Mouse (Mus musculus): Measurements from ENCODE around the gene Nhlrc4. TPM values are rescaled to one million over a fixed set of nuclear protein-coding genes. Genes with fewer than 3 reads are reported as not detected.

The Nhlrc4 gene
- polyA plus RNA-seq, 1 experiment from 2014 or later: 0.27 TPM

GRCm38 (mm10) chr17:25982913-25983312, 38.2 kb upstream of the Nhlrc4 start:
- no peaks in the 10 kb centered on the region for H3K27me3 ChIP-seq (ENCODE audit: control insufficient read depth, insufficient read depth, low read length)
- no peak overlapping the region for H3K4me2 ChIP-seq (ENCODE audit: low read depth, severe bottlenecking)
- H3K36me3 ChIP-seq (ENCODE audit: control insufficient read depth, insufficient read depth, low read length): no peaks in the 10 kb centered on the region
- no peak overlapping the region for H3K4me3 ChIP-seq (ENCODE audit: low read depth, low read length)
- ATAC-seq (ENCODE audit: insufficient number of reproducible peaks, low FRiP score, low TSS enrichment, low read depth) (no peak), DNase-seq (ENCODE audit: low spot score) (no peak)
- H3K9me3 ChIP-seq (ENCODE audit: control insufficient read depth, low read length): no peaks in the 10 kb centered on the region
- H3K27ac ChIP-seq (replicated peaks; ENCODE audit: low read depth, low read length): no peak overlapping the region
- H3K4me1 ChIP-seq (ENCODE audit: control insufficient read depth, insufficient read depth, low read length): peaks cover 6% of the 10 kb centered on the region
- WGBS: 89% methylated on average over 3 of the region's 3 CpGs
- H3K9ac ChIP-seq (ENCODE audit: low read length): no peak overlapping the region

DNA sequence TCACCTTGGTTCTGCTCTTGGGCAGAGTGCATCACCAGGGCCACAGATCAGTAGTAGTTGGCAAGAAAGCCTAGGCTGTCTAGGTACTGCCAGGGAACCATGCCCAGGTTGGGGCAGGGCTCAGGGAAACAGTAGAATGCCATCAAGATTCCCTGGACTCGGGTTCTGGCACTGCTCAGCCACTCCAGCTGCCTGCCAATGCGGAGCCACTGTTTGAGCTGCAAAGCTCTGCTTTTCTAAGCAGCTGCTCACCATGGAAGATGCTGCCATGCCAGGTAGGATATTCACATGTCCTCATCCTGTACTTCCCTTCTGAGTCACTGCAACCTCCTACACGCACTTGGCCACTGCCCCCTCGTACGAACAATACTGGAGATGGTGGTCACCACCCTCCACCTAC, 36.1 kb upstream of the Nhlrc4 start:
- DNase-seq (ENCODE audit: low spot score) (no peak), ATAC-seq (ENCODE audit: insufficient number of reproducible peaks, low FRiP score, low TSS enrichment, low read depth) (no peak)
- H3K4me1 ChIP-seq (ENCODE audit: control insufficient read depth, insufficient read depth, low read length): peaks cover 6% of the 10 kb centered on the region
- H3K36me3 ChIP-seq (ENCODE audit: control insufficient read depth, insufficient read depth, low read length): no peaks in the 10 kb centered on the region
- WGBS: 92% methylated on average over 5 of the region's 5 CpGs
- H3K9ac ChIP-seq (ENCODE audit: low read length): no peak overlapping the region
- no peak overlapping the region for H3K4me3 ChIP-seq (ENCODE audit: low read depth, low read length)
- H3K27ac ChIP-seq (replicated peaks; ENCODE audit: low read depth, low read length): no peak overlapping the region
- no peaks in the 10 kb centered on the region for H3K9me3 ChIP-seq (ENCODE audit: control insufficient read depth, low read length)
- H3K27me3 ChIP-seq (ENCODE audit: control insufficient read depth, insufficient read depth, low read length): no peaks in the 10 kb centered on the region
- no peak overlapping the region for H3K4me2 ChIP-seq (ENCODE audit: low read depth, severe bottlenecking)

- ATAC-seq (ENCODE audit: insufficient number of reproducible peaks, low FRiP score, low TSS enrichment, low read depth) (no peak), DNase-seq (ENCODE audit: low spot score) (no peak)
- Histone ChIP-seq H3K4me3 (ENCODE audit: low read depth, low read length) (no peak overlapping the region), H3K27me3 (ENCODE audit: control insufficient read depth, insufficient read depth, low read length) (no peaks in the 10 kb centered on the region), H3K36me3 (ENCODE audit: control insufficient read depth, insufficient read depth, low read length) (no peaks in the 10 kb centered on the region), H3K4me2 (ENCODE audit: low read depth, severe bottlenecking) (no peak overlapping the region), H3K9me3 (ENCODE audit: control insufficient read depth, low read length) (no peaks in the 10 kb centered on the region), H3K27ac (replicated peaks; ENCODE audit: low read depth, low read length) (no peak overlapping the region), H3K4me1 (ENCODE audit: control insufficient read depth, insufficient read depth, low read length) (peaks cover 6% of the 10 kb centered on the region), H3K9ac (ENCODE audit: low read length) (no peak overlapping the region)
- WGBS: 87% methylated on average over 5 of the region's 5 CpGs
These were observed 35.3 kb upstream of the Nhlrc4 start for GRCm38 (mm10) chr17:25979829-25980738.

GRCm38 (mm10) chr17:25970954-25971707, 26.4 kb upstream of the Nhlrc4 start:
- no peak overlapping the region for H3K9ac ChIP-seq (ENCODE audit: low read length)
- 0 out of 2 replicates have a peak, but pooled peaks cover 5% of the 10 kb centered on the region for H3K4me1 ChIP-seq (ENCODE audit: control insufficient read depth, insufficient read depth, low read length)
- H3K36me3 ChIP-seq (ENCODE audit: control insufficient read depth, insufficient read depth, low read length): no peaks in the 10 kb centered on the region; the same call in 1 of the 2 replicates
- H3K27me3 ChIP-seq (ENCODE audit: control insufficient read depth, insufficient read depth, low read length): no peaks in the 10 kb centered on the region
- no peak overlapping the region for H3K27ac ChIP-seq (replicated peaks; ENCODE audit: low read depth, low read length)
- no peak for ATAC-seq (ENCODE audit: insufficient number of reproducible peaks, low FRiP score, low TSS enrichment, low read depth)
- WGBS: 87% methylated on average over 4 of the region's 4 CpGs
- no peaks in the 10 kb centered on the region for H3K9me3 ChIP-seq (ENCODE audit: control insufficient read depth, low read length)
- DNase-seq (ENCODE audit: low spot score): no peak
- no peak overlapping the region for H3K4me3 ChIP-seq (ENCODE audit: low read depth, low read length)
- no peak overlapping the region for H3K4me2 ChIP-seq (ENCODE audit: low read depth, severe bottlenecking)

- no peaks in the 10 kb centered on the region for H3K27me3 ChIP-seq (ENCODE audit: control insufficient read depth, insufficient read depth, low read length)
- no peak overlapping the region for H3K4me2 ChIP-seq (ENCODE audit: low read depth, severe bottlenecking)
- H3K36me3 ChIP-seq (ENCODE audit: control insufficient read depth, insufficient read depth, low read length): no peaks in the 10 kb centered on the region; the same call in 1 of the 2 replicates
- DNase-seq (ENCODE audit: low spot score): no peak
- no peak for ATAC-seq (ENCODE audit: insufficient number of reproducible peaks, low FRiP score, low TSS enrichment, low read depth)
- no peak overlapping the region for H3K4me3 ChIP-seq (ENCODE audit: low read depth, low read length)
- WGBS: 96% methylated on average over 9 of the region's 9 CpGs
- H3K27ac ChIP-seq (replicated peaks; ENCODE audit: low read depth, low read length): no peak overlapping the region
- no peaks in the 10 kb centered on the region for H3K9me3 ChIP-seq (ENCODE audit: control insufficient read depth, low read length)
- no peak overlapping the region for H3K9ac ChIP-seq (ENCODE audit: low read length)
- H3K4me1 ChIP-seq (ENCODE audit: control insufficient read depth, insufficient read depth, low read length): 0 out of 2 replicates have a peak, but pooled peaks cover 5% of the 10 kb centered on the region
These were observed 25.7 kb upstream of the Nhlrc4 start for GRCm38 (mm10) chr17:25970448-25970847.

- Histone ChIP-seq H3K27me3 (ENCODE audit: control insufficient read depth, insufficient read depth, low read length) (no peaks in the 10 kb centered on the region), H3K27ac (replicated peaks; ENCODE audit: low read depth, low read length) (no peak overlapping the region), H3K4me1 (ENCODE audit: control insufficient read depth, insufficient read depth, low read length) (no peaks in the 10 kb centered on the region), H3K4me3 (ENCODE audit: low read depth, low read length) (no peak overlapping the region), H3K36me3 (ENCODE audit: control insufficient read depth, insufficient read depth, low read length) (peaks cover 10% of the 10 kb centered on the region), H3K9me3 (ENCODE audit: control insufficient read depth, low read length) (no peaks in the 10 kb centered on the region), H3K4me2 (ENCODE audit: low read depth, severe bottlenecking) (no peak overlapping the region), H3K9ac (ENCODE audit: low read length) (no peak overlapping the region)
- ATAC-seq (ENCODE audit: insufficient number of reproducible peaks, low FRiP score, low TSS enrichment, low read depth) (no peak), DNase-seq (ENCODE audit: low spot score) (no peak)
- WGBS: 53% methylated on average over 1 of the region's 1 CpGs
These were observed 23.4 kb upstream of the Nhlrc4 start for GRCm38 (mm10) chr17:25968176-25968575.

DNA sequence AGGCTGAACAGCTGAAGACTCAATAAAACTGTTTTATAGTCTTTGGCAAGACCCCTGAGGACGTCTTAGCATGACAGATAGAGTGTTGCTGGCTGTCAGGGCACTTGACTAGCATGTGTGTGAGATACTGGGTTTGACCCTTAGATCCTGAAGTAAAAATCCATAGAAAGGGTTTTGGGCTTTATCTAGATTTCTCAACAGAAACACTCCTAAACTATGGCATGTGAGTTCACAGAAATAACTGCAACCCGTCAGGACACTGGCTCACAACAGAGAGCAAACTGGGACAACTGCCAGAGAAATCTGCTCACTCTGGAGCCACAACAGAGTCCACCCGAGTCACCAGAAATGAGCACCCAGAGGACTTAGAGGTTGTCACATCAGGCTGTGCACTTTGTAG, 22.9 kb upstream of the Nhlrc4 start:
- Histone ChIP-seq H3K27ac (replicated peaks; ENCODE audit: low read depth, low read length) (no peak overlapping the region), H3K9ac (ENCODE audit: low read length) (no peak overlapping the region), H3K36me3 (ENCODE audit: control insufficient read depth, insufficient read depth, low read length) (peaks cover 12% of the 10 kb centered on the region), H3K27me3 (ENCODE audit: control insufficient read depth, insufficient read depth, low read length) (no peaks in the 10 kb centered on the region), H3K4me3 (ENCODE audit: low read depth, low read length) (no peak overlapping the region), H3K4me2 (ENCODE audit: low read depth, severe bottlenecking) (no peak overlapping the region), H3K4me1 (ENCODE audit: control insufficient read depth, insufficient read depth, low read length) (no peaks in the 10 kb centered on the region), H3K9me3 (ENCODE audit: control insufficient read depth, low read length) (no peaks in the 10 kb centered on the region)
- WGBS: 53% methylated on average over 3 of the region's 3 CpGs
- DNase-seq (ENCODE audit: low spot score): no peak
- no peak for ATAC-seq (ENCODE audit: insufficient number of reproducible peaks, low FRiP score, low TSS enrichment, low read depth)

- 93% methylated on average over 7 of the region's 7 CpGs for WGBS
- no peak for ATAC-seq (ENCODE audit: insufficient number of reproducible peaks, low FRiP score, low TSS enrichment, low read depth)
- H3K36me3 ChIP-seq (ENCODE audit: control insufficient read depth, insufficient read depth, low read length): peaks cover 14% of the 10 kb centered on the region
These were observed 19.5 kb upstream of the Nhlrc4 start for GRCm38 (mm10) chr17:25964271-25964670.

More at GRCm38 (mm10) chr17:25964271-25964670, 19.5 kb upstream of the Nhlrc4 start:
- Histone ChIP-seq H3K27me3 (ENCODE audit: control insufficient read depth, insufficient read depth, low read length) (no peaks in the 10 kb centered on the region), H3K4me3 (ENCODE audit: low read depth, low read length) (no peak overlapping the region), H3K9me3 (ENCODE audit: control insufficient read depth, low read length) (no peaks in the 10 kb centered on the region), H3K4me1 (ENCODE audit: control insufficient read depth, insufficient read depth, low read length) (no peaks in the 10 kb centered on the region), H3K27ac (replicated peaks; ENCODE audit: low read depth, low read length) (no peak overlapping the region), H3K9ac (ENCODE audit: low read length) (no peak overlapping the region), H3K4me2 (ENCODE audit: low read depth, severe bottlenecking) (no peak overlapping the region)
- DNase-seq (ENCODE audit: low spot score): no peak

All from limb, embryonic 11.5 days (tissue).